Mouse (Mus musculus) heart, adult 2 months (tissue): Measurements from ENCODE around the gene Cdc73. TPM values are rescaled to one million over a fixed set of nuclear protein-coding genes. Genes with fewer than 3 reads are reported as not detected.

Experiments used
- DNase-seq, 2 experiments: peaks; one replicate each; pipeline ENCODE4 v3.0.0; 2021
- H3K27ac ChIP-seq: fragments of 200-600 bp; 2 replicates; pipeline ENCODE4 v1.8.1; 2022
- H3K27me3 ChIP-seq: fragments of 200-500 bp; 2 replicates; pipeline ENCODE4 v1.6.1; 2012; ENCODE audit warnings: mild to moderate bottlenecking, low read length, inconsistent platforms, mixed read lengths; ENCODE audit not compliant: control insufficient read depth, insufficient read depth
- H3K36me3 ChIP-seq: fragments of 200-500 bp; 2 replicates; pipeline ENCODE4 v1.6.1; 2012; ENCODE audit warnings: low read length, inconsistent platforms; ENCODE audit not compliant: control insufficient read depth, insufficient read depth
- H3K4me1 ChIP-seq: fragments of 200-500 bp; 2 replicates; pipeline ENCODE4 v1.6.1; 2011; ENCODE audit warnings: low read length; ENCODE audit not compliant: control insufficient read depth, insufficient read depth
- H3K4me3 ChIP-seq: fragments of 200-600 bp; 2 replicates; pipeline ENCODE4 v1.8.1; 2022
- H3K79me2 ChIP-seq: fragments of 200-500 bp; replicated peaks from 2 replicates; pipeline ENCODE4 v1.6.1; 2012; ENCODE audit warnings: mild to moderate bottlenecking, inconsistent platforms, low read length, moderate library complexity, mixed read lengths; ENCODE audit not compliant: control insufficient read depth, insufficient read depth
- H3K9ac ChIP-seq: fragments of 200-500 bp; 2 replicates; pipeline ENCODE4 v1.6.1; 2012; ENCODE audit warnings: low read depth, mild to moderate bottlenecking, control low read depth, inconsistent platforms, low read length, mixed read lengths
- CTCF ChIP-seq: fragments of 200-600 bp; IDR thresholded peaks from 2 replicates; pipeline ENCODE4 v1.8.1; 2022; ENCODE audit warnings: antibody characterized with exemption, mild to moderate bottlenecking, moderate library complexity
- EP300 ChIP-seq: fragments of 200-500 bp; IDR thresholded peaks from 2 replicates; pipeline ENCODE4 v1.6.1; 2011; ENCODE audit warnings: low read depth, low read length, control low read depth; ENCODE audit not compliant: insufficient read depth
- POLR2A ChIP-seq: fragments of 200-500 bp; IDR thresholded peaks from 2 replicates; pipeline ENCODE4 v1.6.1; 2011; ENCODE audit warnings: mild to moderate bottlenecking, low read depth, low read length, control low read depth; ENCODE audit not compliant: insufficient read depth
- WGBS: fragments of 180-500 bp; shearing (Covaris S2); methylation state at CpG from one replicate; pipeline ENCODE4 v1.1.7; 2018; 5-methylcytosine and 5-hydroxymethylcytosine counted together
- intact Hi-C: fragments of 180-260 bp; cut with DNase I; formaldehyde crosslinking; loops from one replicate; pipeline ENCODE4 v1.15.1; 2025
- polyA plus RNA-seq: library from polyadenylated mRNA; depleted of rRNA; stranded (reverse); fragments of >200 nt; gene quantifications from 2 replicates; pipeline ENCODE4 v1.2.3, GENCODE M21; 2012
- total RNA-seq, 2 experiments: library from RNA; stranded (reverse); gene quantifications; 2 replicates each; pipeline ENCODE4 v1.2.3; 2021

The Cdc73 gene
- total and polyA plus RNA-seq, 3 experiments, result 2.8 to 57.9 (median 49.2) TPM

DNA sequence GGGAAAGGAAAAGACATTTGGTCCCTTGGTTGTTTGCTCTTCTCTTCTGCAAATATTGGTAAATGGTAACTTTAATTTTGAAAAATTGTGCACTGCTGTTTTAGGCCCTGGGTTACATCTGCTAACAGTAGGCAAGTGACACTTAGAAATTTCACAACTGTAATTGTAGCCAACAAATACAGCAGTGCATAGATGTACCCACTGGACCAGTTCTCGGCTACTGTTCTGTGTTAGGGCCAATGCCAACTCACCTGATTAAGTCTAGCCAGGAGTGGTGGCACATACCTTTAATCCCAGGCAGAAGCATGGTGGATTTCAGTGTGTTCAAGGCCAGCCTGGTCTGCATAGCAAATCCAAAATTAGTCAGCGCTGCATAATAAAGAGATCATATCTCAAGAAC is 52.4 kb downstream of the Cdc73 start:
- Histone ChIP-seq H3K27me3 (no peaks in the 10 kb centered on the region), H3K4me1 (no peaks in the 10 kb centered on the region; the same call in 1 of the 2 replicates), H3K27ac (no peak overlapping the region), H3K4me3 (no peak overlapping the region), H3K9ac (no peak overlapping the region), H3K79me2 (no peaks in the 10 kb centered on the region), H3K36me3 (peaks cover 4% of the 10 kb centered on the region; the same call in 1 of the 2 replicates)
- TF ChIP-seq EP300 (no peak), CTCF (no peak), POLR2A (no peak)
- WGBS, result 87% methylated on average over 2 of the region's 2 CpGs
- intact Hi-C loops, result no loop called here
- no peak for DNase-seq

DNA sequence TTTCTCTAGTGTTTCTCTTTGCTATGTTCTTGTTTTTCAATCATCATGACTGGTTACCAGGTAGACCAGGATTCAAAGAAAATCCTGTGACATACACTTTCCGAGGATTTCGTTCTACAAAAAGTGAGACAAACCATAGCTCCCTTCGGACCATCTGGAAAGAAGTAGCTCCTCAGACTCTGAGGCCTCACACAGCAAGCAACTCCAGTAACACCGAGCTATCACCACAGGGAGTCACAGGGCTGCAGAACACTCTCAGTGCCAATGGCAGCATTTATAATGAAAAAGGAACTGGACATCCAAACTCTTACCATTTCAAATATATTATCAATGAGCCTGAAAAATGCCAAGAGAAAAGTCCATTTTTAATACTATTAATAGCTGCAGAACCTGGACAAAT is 56.5 kb downstream of the Cdc73 start:
- no peak overlapping the region for H3K4me3 ChIP-seq
- no peak for TF ChIP-seq EP300
- TF ChIP-seq CTCF, result no peak
- TF ChIP-seq POLR2A, result no peak
- no peaks in the 10 kb centered on the region for H3K79me2 ChIP-seq
- no peaks in the 10 kb centered on the region for H3K27me3 ChIP-seq
- H3K36me3 ChIP-seq, result peaks cover 4% of the 10 kb centered on the region; the same call in 1 of the 2 replicates
- 89% methylated on average over 4 of the region's 4 CpGs for WGBS
- H3K9ac ChIP-seq, result no peak overlapping the region
- H3K27ac ChIP-seq, result no peak overlapping the region
- intact Hi-C loops, result no loop called here
- no peaks in the 10 kb centered on the region for H3K4me1 ChIP-seq
- DNase-seq, result no peak

DNA sequence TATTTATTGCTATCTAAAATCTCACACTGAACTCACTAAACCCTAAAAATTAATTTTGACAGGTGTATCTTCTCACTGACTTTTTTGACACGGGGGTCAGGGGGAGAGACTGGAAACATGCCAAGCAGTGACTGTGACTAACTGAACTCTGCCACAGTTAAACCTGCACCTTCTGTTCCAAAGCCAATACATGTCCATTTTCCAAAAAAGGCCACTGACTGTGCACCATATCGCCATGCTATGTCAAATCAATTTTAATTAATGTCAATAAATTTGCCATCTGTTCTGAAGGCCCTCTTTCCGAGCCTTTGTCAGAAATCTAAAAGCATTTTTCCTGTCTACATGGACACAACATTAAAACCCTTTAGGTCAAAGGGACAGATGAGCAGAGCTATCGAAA is 57.3 kb downstream of the Cdc73 start:
- 59% methylated on average over 4 of the region's 4 CpGs for WGBS
- intact Hi-C loops, result no loop called here
- no peak overlapping the region for H3K27ac ChIP-seq

DNA sequence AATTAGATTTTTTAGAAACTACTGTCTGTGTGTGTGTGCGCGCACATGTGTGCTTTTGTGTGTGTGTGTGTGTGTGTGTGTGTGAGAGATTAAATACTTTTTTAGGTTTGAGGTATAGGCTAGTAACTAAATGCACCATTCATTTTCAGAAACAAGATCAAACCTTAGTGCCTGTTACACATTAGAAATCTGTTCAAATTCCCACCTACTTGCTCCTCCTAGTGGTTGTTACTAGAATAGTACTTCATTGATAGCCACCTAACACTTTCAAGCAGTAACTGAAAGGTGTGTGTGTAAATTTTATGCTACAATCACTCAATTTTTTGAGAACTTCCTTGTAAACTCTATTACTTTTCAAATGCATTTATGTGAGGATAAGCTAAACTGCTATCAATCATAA is 58.5 kb downstream of the Cdc73 start:
- H3K9ac ChIP-seq, result no peak overlapping the region
- no peak for DNase-seq
- intact Hi-C loops, result loop anchor here (1.0 to 5.0 kb wide), 2 partner anchors 152 to 339 kb away; no protein-coding TSS in a partner anchor
- no peak overlapping the region for H3K4me3 ChIP-seq
- peaks cover 4% of the 10 kb centered on the region; the same call in 1 of the 2 replicates for H3K36me3 ChIP-seq
- H3K27me3 ChIP-seq, result no peaks in the 10 kb centered on the region
- TF ChIP-seq CTCF, result peak; percentile 80
- no peak for TF ChIP-seq POLR2A
- H3K4me1 ChIP-seq, result no peaks in the 10 kb centered on the region; the same call in 1 of the 2 replicates
- H3K79me2 ChIP-seq, result no peaks in the 10 kb centered on the region
- 96% methylated on average over 2 of the region's 2 CpGs for WGBS
- no peak overlapping the region for H3K27ac ChIP-seq

More for the DNA sequence above, 57.3 kb downstream of the Cdc73 start:
- no peak overlapping the region for H3K9ac ChIP-seq
- peaks cover 4% of the 10 kb centered on the region; the same call in 1 of the 2 replicates for H3K36me3 ChIP-seq
- H3K79me2 ChIP-seq, result no peaks in the 10 kb centered on the region
- TF ChIP-seq POLR2A (no peak), CTCF (no peak), EP300 (no peak)
- H3K4me1 ChIP-seq, result no peaks in the 10 kb centered on the region; the same call in 1 of the 2 replicates
- H3K4me3 ChIP-seq, result no peak overlapping the region
- no peak for DNase-seq
- H3K27me3 ChIP-seq, result no peaks in the 10 kb centered on the region

DNA sequence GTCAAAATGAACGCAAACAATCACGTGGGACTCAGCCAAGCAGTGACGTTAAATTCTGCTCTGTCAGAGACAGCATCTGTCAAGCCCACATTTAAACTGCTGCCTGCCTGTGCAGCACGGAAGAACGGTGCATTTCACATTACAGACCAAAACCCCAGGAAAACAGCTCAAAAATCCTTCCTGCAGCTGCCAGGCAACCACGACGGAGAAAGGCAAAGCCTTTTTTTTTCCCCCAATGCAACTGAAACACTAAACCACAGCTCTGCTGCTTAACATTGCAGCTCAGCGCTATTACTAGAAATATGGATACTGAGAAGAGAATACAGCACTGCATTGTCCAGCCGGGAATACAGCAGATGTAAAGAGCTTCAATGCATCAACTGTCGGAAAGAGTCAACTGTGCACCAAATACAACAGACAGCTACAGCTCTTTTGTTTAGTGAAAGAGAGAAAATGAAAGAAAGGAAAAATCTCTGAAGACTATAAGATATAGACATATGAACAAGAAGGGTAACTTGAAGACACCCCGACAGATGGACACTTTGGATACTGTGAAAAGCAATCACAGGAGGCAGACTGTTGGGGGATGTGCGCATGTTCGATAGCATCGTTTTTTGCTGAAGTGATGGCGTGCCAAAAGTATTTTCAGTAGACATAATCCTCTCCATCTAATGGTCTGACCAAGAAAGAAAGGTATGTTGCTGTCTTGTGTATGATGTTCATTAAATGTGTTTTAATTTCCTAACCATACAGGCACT is 61.9 kb downstream of the Cdc73 start, which contains the start of gene B3galt2:
B3galt2 (plus strand) TSS at position 15 of the 758 bp plus-strand sequence.
- Histone ChIP-seq H3K79me2 (no peaks in the 10 kb centered on the region), H3K27me3 (no peaks in the 10 kb centered on the region), H3K4me3 (peak within 1 kb of the TSS; percentile 23), H3K36me3 (peaks cover under 1% of the 10 kb centered on the region; the same call in 1 of the 2 replicates), H3K4me1 (no peaks in the 10 kb centered on the region; the same call in 1 of the 2 replicates), H3K27ac (peak within 1 kb of the TSS; percentile 56), H3K9ac (peak within 1 kb of the TSS; percentile 42)
- no peak for TF ChIP-seq CTCF
- no peak for TF ChIP-seq EP300
- 0 out of 2 replicates have a peak, but pooled peaks have one; percentile 16 for TF ChIP-seq POLR2A
- 40% methylated on average over 15 of the region's 15 CpGs for WGBS
- peak; percentile 24 to 34 for DNase-seq
- intact Hi-C loops, result loop anchor here (5.0 kb wide), 1 partner anchor 149 kb away; no protein-coding TSS in a partner anchor
